Mouse (Mus musculus) kidney, adult 2 months (tissue): ENCODE measurements around the gene Gstt4. TPM values are rescaled to one million over a fixed set of nuclear protein-coding genes. Genes with fewer than 3 reads are reported as not detected.
"Not testable (repeated sequence)": the region's sequence is repeated elsewhere in the genome, so short reads cannot be mapped to it uniquely, and the experiment has no call there.

Source experiments
- DNase-seq: peaks from one replicate; pipeline ENCODE4 v3.0.0; 2021
- H3K27ac ChIP-seq: fragments of 200-500 bp; 2 replicates; pipeline ENCODE4 v1.5.1; 2012; ENCODE audit warnings: low read depth, low read length, control low read depth, inconsistent platforms; ENCODE audit not compliant: insufficient read depth
- H3K27me3 ChIP-seq: fragments of 200-500 bp; replicated peaks from 2 replicates; pipeline ENCODE4 v1.6.1; 2012; ENCODE audit warnings: mild to moderate bottlenecking, moderate library complexity, low read length, inconsistent platforms; ENCODE audit not compliant: control insufficient read depth, insufficient read depth
- H3K36me3 ChIP-seq: fragments of 200-500 bp; 2 replicates; pipeline ENCODE4 v1.6.1; 2012; ENCODE audit warnings: mild to moderate bottlenecking, moderate library complexity, low read length, inconsistent platforms; ENCODE audit not compliant: control insufficient read depth, insufficient read depth
- H3K4me1 ChIP-seq: fragments of 200-500 bp; 2 replicates; pipeline ENCODE4 v1.6.1; 2011; ENCODE audit warnings: low read length; ENCODE audit not compliant: control insufficient read depth, insufficient read depth
- H3K4me3 ChIP-seq: fragments of 200-500 bp; 2 replicates; pipeline ENCODE4 v1.5.1; 2011; ENCODE audit warnings: mild to moderate bottlenecking, low read depth, low read length, control low read depth; ENCODE audit not compliant: insufficient read depth
- CTCF ChIP-seq: fragments of 200-500 bp; conservative IDR thresholded peaks from 2 replicates; pipeline ENCODE4 v1.5.1; 2011; ENCODE audit warnings: low read depth, mild to moderate bottlenecking, control low read depth, low read length, moderate library complexity, mixed read lengths; ENCODE audit not compliant: insufficient read depth, insufficient read length
- POLR2A ChIP-seq: fragments of 200-500 bp; IDR thresholded peaks from one replicate; pipeline ENCODE4 v1.6.1; 2011; ENCODE audit warnings: low read depth, low read length, control low read depth
- WGBS: fragments of 180-500 bp; shearing (Covaris S2); methylation state at CpG from one replicate; pipeline ENCODE4 v1.1.7; 2018; 5-methylcytosine and 5-hydroxymethylcytosine counted together
- polyA plus RNA-seq: library from polyadenylated mRNA; depleted of rRNA; stranded (reverse); fragments of >200 nt; gene quantifications from 2 replicates; pipeline ENCODE4 v1.2.3, GENCODE M21; 2012

Gene Gstt4
- polyA plus RNA-seq, 1 experiment, result 0.11 TPM

GRCm38 (mm10) chr10:75851076-75851475, 28.7 kb upstream of the Gstt4 start:
- H3K27me3 ChIP-seq, result no peaks in the 10 kb centered on the region
- TF ChIP-seq POLR2A, result no peak
- no peak for TF ChIP-seq CTCF
- H3K4me1 ChIP-seq, result no peaks in the 10 kb centered on the region
- no peaks in the 10 kb centered on the region for H3K36me3 ChIP-seq
- 13% methylated on average over 6 of the region's 6 CpGs for WGBS
- H3K27ac ChIP-seq, result no peak overlapping the region
- H3K4me3 ChIP-seq, result no peak overlapping the region
- no peak for DNase-seq

GRCm38 (mm10) chr10:75848382-75848781, 26.0 kb upstream of the Gstt4 start:
- Histone ChIP-seq H3K4me1 (peaks cover 4% of the 10 kb centered on the region; the same call in 1 of the 2 replicates), H3K4me3 (no peak overlapping the region), H3K27me3 (no peaks in the 10 kb centered on the region), H3K36me3 (no peaks in the 10 kb centered on the region), H3K27ac (no peak overlapping the region)
- no peak for DNase-seq
- TF ChIP-seq CTCF (no peak), POLR2A (no peak)
- 53% methylated on average over 3 of the region's 3 CpGs for WGBS

- WGBS, result 78% methylated on average over 6 of the region's 6 CpGs
- Histone ChIP-seq H3K27me3 (no peaks in the 10 kb centered on the region), H3K4me1 (peaks cover 4% of the 10 kb centered on the region; the same call in 1 of the 2 replicates), H3K27ac (no peak overlapping the region), H3K36me3 (no peaks in the 10 kb centered on the region), H3K4me3 (no peak overlapping the region)
- TF ChIP-seq CTCF (no peak), POLR2A (no peak)
- no peak for DNase-seq
Observed at GRCm38 (mm10) chr10:75845306-75845930, 23.1 kb upstream of the Gstt4 start.

GRCm38 (mm10) chr10:75844800-75845199, 22.5 kb upstream of the Gstt4 start:
- H3K27me3 ChIP-seq, result no peaks in the 10 kb centered on the region
- peaks cover 4% of the 10 kb centered on the region; the same call in 1 of the 2 replicates for H3K4me1 ChIP-seq
- TF ChIP-seq POLR2A, result no peak
- TF ChIP-seq CTCF, result no peak
- no peaks in the 10 kb centered on the region for H3K36me3 ChIP-seq
- H3K4me3 ChIP-seq, result no peak overlapping the region
- H3K27ac ChIP-seq, result no peak overlapping the region
- DNase-seq, result peak; percentile 46
- 42% methylated on average over 1 of the region's 1 CpGs for WGBS

GRCm38 (mm10) chr10:75843898-75844297, 21.6 kb upstream of the Gstt4 start:
- not testable (repeated sequence) for H3K36me3 ChIP-seq, H3K27me3 ChIP-seq, H3K4me1 ChIP-seq, H3K27ac ChIP-seq, H3K4me3 ChIP-seq
- peak; percentile 33 for DNase-seq
- WGBS, result 67% methylated on average over 6 of the region's 6 CpGs

- Histone ChIP-seq H3K27ac (no peak overlapping the region), H3K36me3 (no peaks in the 10 kb centered on the region), H3K4me1 (peaks cover 8% of the 10 kb centered on the region; the same call in 1 of the 2 replicates), H3K4me3 (no peak overlapping the region), H3K27me3 (no peaks in the 10 kb centered on the region)
- 92% methylated on average over 10 of the region's 10 CpGs for WGBS
- no peak for TF ChIP-seq POLR2A
- TF ChIP-seq CTCF, result no peak
- no peak for DNase-seq
Observed at GRCm38 (mm10) chr10:75839092-75839491, 16.7 kb upstream of the Gstt4 start.

- H3K4me3 ChIP-seq, result peak within 1 kb of the TSS; percentile 69
- peak within 1 kb of the TSS; percentile 85 for H3K27ac ChIP-seq
- no peaks in the 10 kb centered on the region for H3K36me3 ChIP-seq
- peak; percentile 98 for DNase-seq
- WGBS, result under 1% methylated on average over 21 of the region's 21 CpGs
- TF ChIP-seq POLR2A (peak; percentile 36), CTCF (no peak)
- no peaks in the 10 kb centered on the region for H3K27me3 ChIP-seq
- peaks cover 8% of the 10 kb centered on the region; the same call in 1 of the 2 replicates for H3K4me1 ChIP-seq
Observed at GRCm38 (mm10) chr10:75837248-75837759, 15.0 kb upstream of the Gstt4 start, which contains the start of gene Gstt2. Gstt2 (minus strand) TSS chr10:75837424.
